Mouse (Mus musculus): ENCODE measurements around the gene Krt8. TPM values are rescaled to one million over a fixed set of nuclear protein-coding genes. Genes with fewer than 3 reads are reported as not detected.

Krt8 gene
- polyA plus RNA-seq, 1 experiment from 2014 or later = 183 TPM

GRCm38 (mm10) chr15:101952733-101953474, 51.4 kb downstream of the Krt8 start:
- ATAC-seq (ENCODE audit: insufficient read depth) = no peak
- no peaks in the 10 kb centered on the region for H3K27me3 ChIP-seq (ENCODE audit: insufficient read depth, low read length)
- 72% methylated on average over 7 of the region's 7 CpGs for WGBS

More at GRCm38 (mm10) chr15:101952733-101953474, 51.4 kb downstream of the Krt8 start:
- Histone ChIP-seq H3K4me1 (ENCODE audit: insufficient read depth) (peaks cover 4% of the 10 kb centered on the region; the same call in 1 of the 2 replicates), H3K4me2 (no peak overlapping the region), H3K9me3 (ENCODE audit: low read depth, low read length) (no peaks in the 10 kb centered on the region), H3K27ac (ENCODE audit: low read depth) (peak overlapping the region; percentile 75), H3K4me3 (ENCODE audit: low read depth, low read length) (no peak overlapping the region), H3K36me3 (ENCODE audit: insufficient read depth) (no peaks in the 10 kb centered on the region), H3K9ac (no peak overlapping the region)
- no peak for TF ChIP-seq CTCF (IDR thresholded peaks at IDR 0.05; ENCODE audit: low read depth)
- peak; percentile 49 for DNase-seq

Other genes with a start within 250 kb of the Krt8 start
- gene Krt72, start 218.0 kb downstream of the Krt8 start, polyA plus RNA-seq (2014; fragmentation: Nextera tagmentation; extraction: Ambion mirVana) = not detected in 2 replicates
- not detected in 2 replicates for gene Krt73, start 202.1 kb downstream of the Krt8 start, polyA plus RNA-seq (2014; fragmentation: Nextera tagmentation; extraction: Ambion mirVana)
- gene Krt2, start 186.3 kb downstream of the Krt8 start, polyA plus RNA-seq (2014; fragmentation: Nextera tagmentation; extraction: Ambion mirVana) = not detected in 2 replicates
- gene Krt1, start 153.7 kb downstream of the Krt8 start, polyA plus RNA-seq (2014; fragmentation: Nextera tagmentation; extraction: Ambion mirVana) = 0.30 and 0.76 TPM in 2 replicates
- gene Krt77, start 134.8 kb downstream of the Krt8 start, polyA plus RNA-seq (2014; fragmentation: Nextera tagmentation; extraction: Ambion mirVana) = not detected in 2 replicates
- not detected in 2 replicates for gene Krt76, start 111.6 kb downstream of the Krt8 start, polyA plus RNA-seq (2014; fragmentation: Nextera tagmentation; extraction: Ambion mirVana)
- gene Krt4, start 79.7 kb downstream of the Krt8 start, polyA plus RNA-seq (2014; fragmentation: Nextera tagmentation; extraction: Ambion mirVana) = 0.97 and 1.3 TPM in 2 replicates
- 0.20 and 0.22 TPM in 2 replicates for gene Krt79, start 64.2 kb downstream of the Krt8 start, polyA plus RNA-seq (2014; fragmentation: Nextera tagmentation; extraction: Ambion mirVana)
- gene Krt78, start 50.2 kb downstream of the Krt8 start, polyA plus RNA-seq (2014; fragmentation: Nextera tagmentation; extraction: Ambion mirVana) = 0.05 TPM in 2 replicates
- gene Krt18, start 23.7 kb upstream of the Krt8 start, polyA plus RNA-seq (2014; fragmentation: Nextera tagmentation; extraction: Ambion mirVana) = 148 TPM in 2 replicates
- gene Eif4b, start 69.3 kb upstream of the Krt8 start, polyA plus RNA-seq (2014; fragmentation: Nextera tagmentation; extraction: Ambion mirVana) = 134 and 137 TPM in 2 replicates
- gene Tns2, start 95.9 kb upstream of the Krt8 start, polyA plus RNA-seq (2014; fragmentation: Nextera tagmentation; extraction: Ambion mirVana) = 48.3 and 56.9 TPM in 2 replicates
- gene Spryd3, start 131.8 kb upstream of the Krt8 start, polyA plus RNA-seq (2014; fragmentation: Nextera tagmentation; extraction: Ambion mirVana) = 11.5 and 13.6 TPM in 2 replicates
- 6.8 and 7.2 TPM in 2 replicates for gene Igfbp6, start 139.9 kb upstream of the Krt8 start, polyA plus RNA-seq (2014; fragmentation: Nextera tagmentation; extraction: Ambion mirVana)
- gene Soat2, start 146.0 kb upstream of the Krt8 start, polyA plus RNA-seq (2014; fragmentation: Nextera tagmentation; extraction: Ambion mirVana) = 0.16 and 0.19 TPM in 2 replicates
- gene Zfp740, start 198.8 kb upstream of the Krt8 start, polyA plus RNA-seq (2014; fragmentation: Nextera tagmentation; extraction: Ambion mirVana) = 60.4 and 64.1 TPM in 2 replicates
- gene Csad, start 200.2 kb upstream of the Krt8 start, polyA plus RNA-seq (2014; fragmentation: Nextera tagmentation; extraction: Ambion mirVana) = 59.1 and 68.1 TPM in 2 replicates
- gene Itgb7, start 227.5 kb upstream of the Krt8 start, polyA plus RNA-seq (2014; fragmentation: Nextera tagmentation; extraction: Ambion mirVana) = 1.4 and 2.6 TPM in 2 replicates